Mouse (Mus musculus): ENCODE measurements around the gene Lsm2. TPM values are rescaled to one million over a fixed set of nuclear protein-coding genes. Genes with fewer than 3 reads are reported as not detected.
"Not testable (repeated sequence)": the region's sequence is repeated elsewhere in the genome, so short reads cannot be mapped to it uniquely, and the experiment has no call there.

Lsm2 gene
- polyA plus RNA-seq, 1 experiment: 579 TPM

DNA sequence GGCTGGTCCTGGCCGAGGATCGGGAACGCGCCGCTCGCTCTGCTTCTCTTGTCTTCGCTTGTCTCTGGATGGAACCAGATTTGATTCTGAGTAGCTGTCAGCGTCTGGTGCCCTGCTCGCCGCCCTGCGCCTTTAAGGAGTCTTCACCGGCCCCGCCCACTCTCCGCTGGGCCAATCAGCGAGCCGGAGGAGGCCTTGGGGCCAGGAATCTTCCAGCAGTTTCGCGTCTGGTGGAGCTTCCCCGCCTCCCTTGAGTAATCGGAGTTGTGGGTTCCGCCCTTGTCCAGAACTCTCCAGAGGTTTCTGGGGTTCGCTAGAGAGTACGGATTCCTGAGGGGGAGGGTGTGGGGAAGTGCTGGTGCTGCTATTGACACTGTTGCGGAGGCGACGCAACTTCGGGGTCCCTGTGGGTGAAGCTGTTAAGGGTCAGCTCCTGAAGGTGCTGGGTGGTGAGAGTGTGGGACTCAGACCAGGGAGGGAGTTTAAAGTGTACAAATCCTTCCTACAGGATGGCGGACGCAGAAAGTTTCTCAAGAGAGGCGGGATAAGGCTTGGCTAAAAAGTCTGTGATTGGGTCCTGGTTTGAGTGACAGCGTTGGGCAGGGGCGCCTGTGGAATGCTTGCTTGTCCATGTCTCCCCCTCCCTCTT lies 22.4 kb upstream of the Lsm2 start, which contains the start of gene Hspa1b:
Hspa1b (minus strand) TSS at position 109 of the 649 bp plus-strand sequence.
- not testable (repeated sequence) for H3K27me3 ChIP-seq (ENCODE audit: control insufficient read depth, insufficient read depth, low read length); H3K4me1 ChIP-seq (ENCODE audit: control insufficient read depth, insufficient read depth, low read length); H3K36me3 ChIP-seq (ENCODE audit: control insufficient read depth, insufficient read depth, low read length)
- TF ChIP-seq POLR2A (IDR thresholded peaks at IDR 0.05; ENCODE audit: control insufficient read depth, low read depth, low read length): 0 out of 2 replicates have a peak, but pooled peaks have one; percentile 32
- peak within 1 kb of the TSS; percentile 97 for H3K27ac ChIP-seq (ENCODE audit: control insufficient read depth, insufficient read depth, low read depth, low read length)
- H3K4me3 ChIP-seq (ENCODE audit: control insufficient read depth, low read depth, low read length): peak within 1 kb of the TSS; percentile 86

DNA sequence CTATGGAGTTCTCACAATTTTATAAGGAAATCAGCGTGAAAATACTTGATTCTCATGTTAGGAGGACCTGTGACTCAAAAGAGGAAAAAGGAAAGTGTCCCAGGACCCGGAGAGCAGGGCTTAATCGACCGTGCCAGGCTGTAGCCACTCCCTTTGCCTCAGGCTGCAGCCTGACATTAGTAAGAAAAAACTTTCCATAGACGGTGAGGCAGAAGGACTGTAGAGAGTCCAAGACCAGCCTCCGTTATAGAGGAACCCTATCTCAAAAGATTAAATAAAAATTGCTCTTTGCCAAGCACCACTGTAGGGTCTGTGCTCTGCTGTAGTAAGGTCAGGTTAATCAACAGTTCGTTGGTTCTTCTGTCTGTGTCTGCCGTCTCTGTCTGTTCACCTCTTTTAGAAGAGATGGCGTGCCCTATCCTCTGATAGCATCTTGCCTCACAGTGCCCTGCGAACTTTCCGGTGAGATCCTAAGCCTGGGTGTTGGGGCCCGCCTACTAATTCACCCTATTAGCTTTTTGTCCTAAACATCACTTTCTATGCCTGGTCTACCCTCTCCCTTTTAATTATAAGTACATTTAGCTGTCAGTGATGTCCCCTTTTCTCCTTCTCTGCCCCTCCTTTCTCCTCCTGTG lies 21.7 kb upstream of the Lsm2 start:
- H3K27ac ChIP-seq (ENCODE audit: control insufficient read depth, insufficient read depth, low read depth, low read length): peak overlapping the region; percentile 97
- no peaks in the 10 kb centered on the region for H3K27me3 ChIP-seq (ENCODE audit: control insufficient read depth, insufficient read depth, low read length)
- peak overlapping the region; percentile 86 for H3K4me3 ChIP-seq (ENCODE audit: control insufficient read depth, low read depth, low read length)
- TF ChIP-seq POLR2A (IDR thresholded peaks at IDR 0.05; ENCODE audit: control insufficient read depth, low read depth, low read length) (no peak), CTCF (IDR thresholded peaks at IDR 0.05; ENCODE audit: control insufficient read depth, insufficient read depth, insufficient replicate concordance, low read depth, low read length) (no peak)
- no peaks in the 10 kb centered on the region for H3K36me3 ChIP-seq (ENCODE audit: control insufficient read depth, insufficient read depth, low read length)
- H3K4me1 ChIP-seq (ENCODE audit: control insufficient read depth, insufficient read depth, low read length): peaks cover 8% of the 10 kb centered on the region

DNA sequence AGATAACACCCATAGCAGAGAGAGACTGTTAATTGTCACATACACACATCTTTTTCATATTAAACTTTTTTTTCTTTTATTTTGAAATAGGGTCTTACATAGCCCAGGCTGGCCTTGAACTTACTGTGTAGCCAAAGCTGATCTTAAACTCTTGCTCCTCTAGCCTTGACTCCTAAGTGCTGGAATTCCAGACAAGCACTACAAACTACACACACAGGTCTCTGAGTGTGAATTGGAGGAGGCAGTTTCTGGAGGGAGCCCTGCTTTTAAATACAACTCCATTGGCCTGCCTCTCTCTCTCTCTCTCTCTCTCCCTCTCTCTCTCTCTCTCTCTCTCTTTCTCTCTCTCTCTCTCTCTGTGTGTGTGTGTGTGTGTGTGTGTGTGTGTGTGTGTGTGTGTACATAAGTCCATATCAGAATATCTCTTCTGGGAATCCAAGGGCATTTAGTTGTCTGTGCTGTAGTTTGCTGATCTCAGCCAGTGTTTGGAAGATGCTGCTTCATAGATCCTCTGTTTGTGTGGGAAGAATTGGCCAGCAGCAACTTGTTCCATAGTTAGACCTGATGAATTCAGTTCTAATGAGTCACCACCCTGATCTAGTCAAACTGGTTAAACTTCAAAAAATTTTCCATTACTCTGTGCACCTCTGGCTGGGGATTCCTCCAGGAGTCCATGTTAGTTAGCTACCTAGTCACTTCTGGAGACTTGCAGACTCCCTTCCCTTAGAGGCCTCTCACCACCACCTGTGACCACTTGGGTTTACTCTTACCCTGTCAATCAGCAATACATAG lies 20.8 kb upstream of the Lsm2 start:
- Histone ChIP-seq H3K27me3 (ENCODE audit: control insufficient read depth, insufficient read depth, low read length) (no peaks in the 10 kb centered on the region), H3K4me3 (ENCODE audit: control insufficient read depth, low read depth, low read length) (no peak overlapping the region), H3K4me1 (ENCODE audit: control insufficient read depth, insufficient read depth, low read length) (peaks cover 8% of the 10 kb centered on the region), H3K36me3 (ENCODE audit: control insufficient read depth, insufficient read depth, low read length) (no peaks in the 10 kb centered on the region), H3K27ac (ENCODE audit: control insufficient read depth, insufficient read depth, low read depth, low read length) (peak overlapping the region; percentile 39)
- no peak for TF ChIP-seq CTCF (IDR thresholded peaks at IDR 0.05; ENCODE audit: control insufficient read depth, insufficient read depth, insufficient replicate concordance, low read depth, low read length)
- TF ChIP-seq POLR2A (IDR thresholded peaks at IDR 0.05; ENCODE audit: control insufficient read depth, low read depth, low read length): no peak

DNA sequence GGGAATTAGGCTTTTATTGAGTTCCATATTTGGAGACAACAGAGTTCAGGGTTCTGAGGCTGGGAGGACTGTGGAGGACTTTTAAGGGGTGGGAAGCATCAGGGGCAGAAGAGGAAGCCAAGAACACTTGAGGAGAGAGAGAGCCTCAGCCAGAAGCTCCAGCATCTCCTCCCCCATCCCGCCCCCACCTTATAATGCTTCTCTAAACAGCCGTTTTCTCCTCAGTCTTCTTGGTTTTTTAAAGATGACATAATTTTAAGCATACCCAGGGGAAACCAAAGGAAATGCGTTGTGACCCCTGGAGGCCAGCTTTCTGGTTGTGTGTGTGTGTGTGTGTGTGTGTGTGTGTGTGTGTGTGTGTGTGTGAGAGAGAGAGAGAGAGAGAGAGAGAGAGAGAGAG lies 19.5 kb upstream of the Lsm2 start:
- H3K36me3 ChIP-seq (ENCODE audit: control insufficient read depth, insufficient read depth, low read length): no peaks in the 10 kb centered on the region
- H3K27ac ChIP-seq (ENCODE audit: control insufficient read depth, insufficient read depth, low read depth, low read length): no peak overlapping the region
- H3K27me3 ChIP-seq (ENCODE audit: control insufficient read depth, insufficient read depth, low read length): no peaks in the 10 kb centered on the region
- H3K4me3 ChIP-seq (ENCODE audit: control insufficient read depth, low read depth, low read length): no peak overlapping the region
- H3K4me1 ChIP-seq (ENCODE audit: control insufficient read depth, insufficient read depth, low read length): peaks cover 8% of the 10 kb centered on the region
- no peak for TF ChIP-seq POLR2A (IDR thresholded peaks at IDR 0.05; ENCODE audit: control insufficient read depth, low read depth, low read length)
- no peak for TF ChIP-seq CTCF (IDR thresholded peaks at IDR 0.05; ENCODE audit: control insufficient read depth, insufficient read depth, insufficient replicate concordance, low read depth, low read length)

DNA sequence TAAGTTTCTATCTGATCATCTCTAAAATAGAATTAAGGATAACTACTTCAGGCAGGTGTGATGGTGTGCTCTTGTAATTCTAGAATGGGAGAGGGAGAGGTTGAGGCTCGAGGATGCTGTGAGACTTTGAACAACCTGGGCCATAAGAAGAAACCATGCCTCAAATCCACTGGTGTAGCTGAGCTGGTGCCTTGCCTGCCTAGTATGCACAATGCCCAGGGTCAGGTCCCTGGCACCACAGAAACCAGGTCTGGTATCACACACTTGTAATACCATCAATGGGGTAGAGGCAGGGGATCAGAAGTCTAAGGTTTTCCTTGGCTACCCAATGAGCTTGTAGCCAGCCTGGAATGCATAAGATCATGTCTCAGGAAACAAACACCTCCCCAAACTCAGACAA lies 18.8 kb upstream of the Lsm2 start:
- Histone ChIP-seq H3K27me3 (ENCODE audit: control insufficient read depth, insufficient read depth, low read length) (no peaks in the 10 kb centered on the region), H3K27ac (ENCODE audit: control insufficient read depth, insufficient read depth, low read depth, low read length) (no peak overlapping the region), H3K4me1 (ENCODE audit: control insufficient read depth, insufficient read depth, low read length) (peaks cover 8% of the 10 kb centered on the region), H3K36me3 (ENCODE audit: control insufficient read depth, insufficient read depth, low read length) (no peaks in the 10 kb centered on the region), H3K4me3 (ENCODE audit: control insufficient read depth, low read depth, low read length) (no peak overlapping the region)
- TF ChIP-seq POLR2A (IDR thresholded peaks at IDR 0.05; ENCODE audit: control insufficient read depth, low read depth, low read length) (no peak), CTCF (IDR thresholded peaks at IDR 0.05; ENCODE audit: control insufficient read depth, insufficient read depth, insufficient replicate concordance, low read depth, low read length) (no peak)

DNA sequence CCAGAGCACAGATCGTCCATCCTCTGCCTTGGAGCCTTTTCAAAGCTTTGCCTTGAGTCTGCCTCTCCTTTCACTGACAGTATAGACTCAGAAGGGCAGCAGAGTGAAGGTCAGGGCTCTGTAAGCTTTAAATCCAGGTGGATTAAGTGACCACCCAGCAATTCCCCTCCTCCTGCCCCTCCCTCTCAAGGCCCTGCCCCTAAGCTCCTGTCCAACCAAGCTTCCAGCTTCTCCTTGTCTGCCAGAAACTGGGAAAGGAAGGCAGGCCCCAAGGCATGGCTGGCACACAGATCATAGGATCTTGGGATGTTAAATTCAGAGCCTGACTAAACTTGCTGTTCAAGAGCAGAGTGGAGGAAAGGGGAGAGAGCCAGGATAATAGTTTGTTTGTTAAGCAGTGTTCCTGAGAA lies 17.0 kb upstream of the Lsm2 start:
- Histone ChIP-seq H3K27ac (ENCODE audit: control insufficient read depth, insufficient read depth, low read depth, low read length) (peak overlapping the region; percentile 23; the same call in 1 of the 2 replicates), H3K36me3 (ENCODE audit: control insufficient read depth, insufficient read depth, low read length) (no peaks in the 10 kb centered on the region)

DNA sequence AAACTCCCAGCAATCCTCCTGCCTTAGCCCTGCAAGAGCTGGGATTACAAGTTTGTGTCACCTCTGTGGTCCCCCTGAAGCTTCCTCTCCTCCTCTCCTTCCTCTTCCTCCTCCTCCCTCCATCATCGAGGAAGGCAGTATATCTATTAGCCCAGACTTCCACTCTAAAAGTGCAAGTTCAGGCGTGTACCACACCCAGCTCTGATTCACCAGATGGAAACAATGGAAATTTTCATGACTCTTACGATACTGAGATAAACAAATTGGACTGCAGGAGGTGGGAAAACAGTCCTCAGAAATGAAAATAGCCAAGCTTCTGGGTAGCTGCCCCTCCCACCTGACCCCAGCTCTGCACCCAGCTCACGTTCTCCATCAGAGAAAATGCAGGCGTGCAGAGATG lies 16.0 kb upstream of the Lsm2 start:
- TF ChIP-seq CTCF (IDR thresholded peaks at IDR 0.05; ENCODE audit: control insufficient read depth, insufficient read depth, insufficient replicate concordance, low read depth, low read length) (no peak), POLR2A (IDR thresholded peaks at IDR 0.05; ENCODE audit: control insufficient read depth, low read depth, low read length) (no peak)
- H3K27me3 ChIP-seq (ENCODE audit: control insufficient read depth, insufficient read depth, low read length): no peaks in the 10 kb centered on the region
- no peak overlapping the region for H3K4me3 ChIP-seq (ENCODE audit: control insufficient read depth, low read depth, low read length)
- no peak overlapping the region for H3K27ac ChIP-seq (ENCODE audit: control insufficient read depth, insufficient read depth, low read depth, low read length)
- no peaks in the 10 kb centered on the region for H3K36me3 ChIP-seq (ENCODE audit: control insufficient read depth, insufficient read depth, low read length)
- H3K4me1 ChIP-seq (ENCODE audit: control insufficient read depth, insufficient read depth, low read length): no peaks in the 10 kb centered on the region

More for the DNA sequence above, 17.0 kb upstream of the Lsm2 start:
- Histone ChIP-seq H3K4me1 (ENCODE audit: control insufficient read depth, insufficient read depth, low read length) (peaks cover 4% of the 10 kb centered on the region), H3K4me3 (ENCODE audit: control insufficient read depth, low read depth, low read length) (no peak overlapping the region), H3K27me3 (ENCODE audit: control insufficient read depth, insufficient read depth, low read length) (no peaks in the 10 kb centered on the region)
- TF ChIP-seq CTCF (IDR thresholded peaks at IDR 0.05; ENCODE audit: control insufficient read depth, insufficient read depth, insufficient replicate concordance, low read depth, low read length) (no peak), POLR2A (IDR thresholded peaks at IDR 0.05; ENCODE audit: control insufficient read depth, low read depth, low read length) (no peak)

DNA sequence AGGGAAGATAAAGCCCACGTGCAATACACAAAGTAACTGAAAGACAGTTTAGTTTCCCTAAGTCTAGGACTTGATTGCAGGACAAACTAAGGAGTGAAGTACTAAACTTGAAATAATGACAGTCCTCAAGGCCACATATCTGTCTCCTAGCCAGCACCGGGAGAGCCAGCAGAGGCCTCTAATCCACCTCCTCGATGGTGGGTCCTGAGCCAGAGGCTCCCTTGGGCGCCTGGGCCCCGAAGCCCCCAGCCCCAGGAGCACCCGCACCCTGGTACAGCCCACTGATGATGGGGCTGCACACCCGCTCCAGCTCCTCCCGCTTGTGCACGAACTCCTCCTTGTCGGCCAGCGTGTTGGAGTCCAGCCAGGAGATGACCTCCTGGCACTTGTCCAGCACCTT lies 11.8 kb upstream of the Lsm2 start, which contains the start of gene Gm20481:
Gm20481 (plus strand) TSS at position 91 of the 400 bp plus-strand sequence.
- not testable (repeated sequence) for H3K4me1 ChIP-seq (ENCODE audit: control insufficient read depth, insufficient read depth, low read length); H3K36me3 ChIP-seq (ENCODE audit: control insufficient read depth, insufficient read depth, low read length); H3K27me3 ChIP-seq (ENCODE audit: control insufficient read depth, insufficient read depth, low read length); H3K27ac ChIP-seq (ENCODE audit: control insufficient read depth, insufficient read depth, low read depth, low read length)
- peak within 1 kb of the TSS; percentile 48 for H3K4me3 ChIP-seq (ENCODE audit: control insufficient read depth, low read depth, low read length)

DNA sequence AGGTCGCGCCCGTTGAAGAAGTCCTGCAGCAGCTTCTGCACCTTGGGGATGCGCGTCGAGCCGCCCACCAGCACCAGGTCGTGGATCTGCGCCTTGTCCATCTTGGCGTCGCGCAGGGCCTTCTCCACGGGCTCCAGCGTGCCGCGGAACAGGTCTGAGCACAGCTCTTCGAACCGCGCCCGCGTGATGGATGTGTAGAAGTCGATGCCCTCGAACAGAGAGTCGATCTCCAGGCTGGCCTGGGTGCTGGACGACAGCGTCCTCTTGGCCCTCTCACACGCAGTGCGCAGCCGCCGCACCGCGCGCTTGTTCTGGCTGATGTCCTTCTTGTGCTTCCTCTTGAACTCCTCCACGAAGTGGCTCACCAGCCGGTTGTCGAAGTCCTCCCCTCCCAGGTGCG lies 10.8 kb upstream of the Lsm2 start:
- H3K4me3 ChIP-seq (ENCODE audit: control insufficient read depth, low read depth, low read length); H3K4me1 ChIP-seq (ENCODE audit: control insufficient read depth, insufficient read depth, low read length); H3K36me3 ChIP-seq (ENCODE audit: control insufficient read depth, insufficient read depth, low read length); H3K27ac ChIP-seq (ENCODE audit: control insufficient read depth, insufficient read depth, low read depth, low read length); H3K27me3 ChIP-seq (ENCODE audit: control insufficient read depth, insufficient read depth, low read length): not testable (repeated sequence)

DNA sequence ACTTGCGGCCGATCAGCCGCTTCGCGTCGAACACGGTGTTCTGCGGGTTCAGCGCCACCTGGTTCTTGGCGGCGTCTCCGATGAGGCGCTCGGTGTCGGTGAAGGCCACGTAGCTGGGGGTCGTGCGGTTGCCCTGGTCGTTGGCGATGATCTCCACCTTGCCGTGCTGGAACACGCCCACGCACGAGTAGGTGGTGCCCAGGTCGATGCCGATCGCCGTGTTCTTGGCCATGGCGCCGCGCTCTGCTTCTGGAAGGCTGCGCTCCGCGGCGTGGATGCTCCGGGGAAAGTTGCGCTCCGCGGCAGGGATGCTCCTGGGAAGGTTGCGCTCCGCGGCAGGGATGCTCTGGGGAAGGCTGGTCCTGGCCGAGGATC lies 10.0 kb upstream of the Lsm2 start:
- H3K27me3 ChIP-seq (ENCODE audit: control insufficient read depth, insufficient read depth, low read length); H3K27ac ChIP-seq (ENCODE audit: control insufficient read depth, insufficient read depth, low read depth, low read length); H3K4me1 ChIP-seq (ENCODE audit: control insufficient read depth, insufficient read depth, low read length); H3K36me3 ChIP-seq (ENCODE audit: control insufficient read depth, insufficient read depth, low read length): not testable (repeated sequence)
- peak overlapping the region; percentile 91 for H3K4me3 ChIP-seq (ENCODE audit: control insufficient read depth, low read depth, low read length)

Measured in testis, adult 2 months (tissue).